Mouse (Mus musculus): ENCODE measurements around the gene Phf3. TPM values are rescaled to one million over a fixed set of nuclear protein-coding genes. Genes with fewer than 3 reads are reported as not detected.

The Phf3 gene
- polyA plus RNA-seq (2017; shearing (Covaris generic)), result 21.1 TPM

GRCm38 (mm10) chr1:30873541-30874260 lies at the start of gene Phf3:
Phf3 (minus strand) TSS chr1:30873921.

Other genes with a start within 250 kb of the Phf3 start
- not detected for gene AC153137.1, start 104.0 kb upstream of the Phf3 start, polyA plus RNA-seq (2017; shearing (Covaris generic))